In genomic region chr4:133184031-133184897, GRCm38 (mm10) we compare ENCODE assay signal across 9 mouse cellular contexts. TPM values are rescaled to one million over a fixed set of nuclear protein-coding genes. Genes with fewer than 3 reads are reported as not detected.
DNase-seq lines count a peak whose midpoint lies in the region; ATAC-seq and TF ChIP-seq lines count a peak whose summit lies in the region.
"Had no signal": no experiment of that assay in that cellular context is flagged by ENCODE, and none has a peak within 500 bp of the region (broad histone marks: within the 10 kb centered on the region; RNA-seq: fewer than 3 reads in every experiment).

No protein-coding gene starts in this region.

- H3K36me3 ChIP-seq in lung, embryonic 14.5 days (ENCODE audit: insufficient read depth), result peaks cover 63% of the 10 kb centered on the region
- H3K36me3 ChIP-seq in embryonic facial prominence, embryonic 11.5 days (replicated peaks; ENCODE audit: control insufficient read depth, insufficient read depth, low read depth, low read length), result no peaks in the 10 kb centered on the region; the same call in 1 of the 2 replicates
- peaks cover 37% of the 10 kb centered on the region for H3K36me3 ChIP-seq in hindbrain, embryonic 12.5 days
- H3K36me3 ChIP-seq in liver, embryonic 16.5 days (ENCODE audit: control insufficient read depth, insufficient read depth), result peaks cover 34% of the 10 kb centered on the region

- peak overlapping the region; percentile 89 for H3K27ac ChIP-seq in lung, embryonic 14.5 days (ENCODE audit: low read depth)
- H3K27ac ChIP-seq in embryonic facial prominence, embryonic 11.5 days (replicated peaks; ENCODE audit: low read depth, low read length), result peak overlapping the region; percentile 9; the same call in 1 of the 2 replicates
- peak overlapping the region; percentile 71 for H3K27ac ChIP-seq in hindbrain, embryonic 12.5 days
- H3K27ac ChIP-seq in liver, embryonic 16.5 days (ENCODE audit: low read length), result peak overlapping the region; percentile 29; the same call in 1 of the 2 replicates

- peaks cover 6% of the 10 kb centered on the region; the same call in 1 of the 2 replicates for H3K4me1 ChIP-seq in lung, embryonic 14.5 days (ENCODE audit: insufficient read depth)
- peaks cover 12% of the 10 kb centered on the region for H3K4me1 ChIP-seq in embryonic facial prominence, embryonic 11.5 days (ENCODE audit: control insufficient read depth, insufficient read depth, low read length)
- H3K4me1 ChIP-seq in hindbrain, embryonic 12.5 days, result peaks cover 12% of the 10 kb centered on the region
- H3K4me1 ChIP-seq in liver, embryonic 16.5 days (ENCODE audit: control insufficient read depth, low read depth, low read length), result peaks cover 3% of the 10 kb centered on the region; the same call in 1 of the 2 replicates

- H3K9ac ChIP-seq in lung, embryonic 14.5 days, result no peak overlapping the region
- H3K9ac ChIP-seq in embryonic facial prominence, embryonic 11.5 days (replicated peaks; ENCODE audit: low read length), result no peak overlapping the region
- H3K9ac ChIP-seq in hindbrain, embryonic 12.5 days, result no peak overlapping the region
- no peak overlapping the region for H3K9ac ChIP-seq in liver, embryonic 16.5 days (ENCODE audit: low read depth, low read length)

- H3K4me3 ChIP-seq in lung, embryonic 14.5 days (ENCODE audit: low read depth, low read length), result no peak overlapping the region
- no peak overlapping the region for H3K4me3 ChIP-seq in embryonic facial prominence, embryonic 11.5 days (ENCODE audit: low read depth, low read length)
- H3K4me3 ChIP-seq in hindbrain, embryonic 12.5 days, result no peak overlapping the region
- H3K4me3 ChIP-seq in liver, embryonic 16.5 days (ENCODE audit: low read depth, low read length), result no peak overlapping the region

- no peaks in the 10 kb centered on the region for H3K27me3 ChIP-seq in lung, embryonic 14.5 days (ENCODE audit: insufficient read depth, low read length)
- H3K27me3 ChIP-seq in embryonic facial prominence, embryonic 11.5 days (ENCODE audit: control insufficient read depth, insufficient read depth, low read length), result no peaks in the 10 kb centered on the region
- no peaks in the 10 kb centered on the region for H3K27me3 ChIP-seq in hindbrain, embryonic 12.5 days
- no peaks in the 10 kb centered on the region for H3K27me3 ChIP-seq in liver, embryonic 16.5 days (ENCODE audit: control insufficient read depth, insufficient read depth, low read depth, low read length)

- WGBS in lung, embryonic 14.5 days, result 51% methylated on average over 14 of the region's 14 CpGs
- 60% methylated on average over 14 of the region's 14 CpGs for WGBS in embryonic facial prominence, embryonic 11.5 days
- WGBS in hindbrain, embryonic 12.5 days, result 59% methylated on average over 14 of the region's 14 CpGs
- 75% methylated on average over 14 of the region's 14 CpGs for WGBS in liver, embryonic 16.5 days (ENCODE audit: insufficient replicate concordance)

- DNase-seq in lung, embryonic 14.5 days, result no peak
- no peak for DNase-seq in lung, postnatal 4 days
- DNase-seq in embryonic facial prominence, embryonic 11.5 days (ENCODE audit: low spot score), result no peak
- no peak for DNase-seq in cerebellum, postnatal 4 days (ENCODE audit: low spot score in 2 of 2)
- DNase-seq in cerebellum, adult 18-20 months, result no peak
- DNase-seq: thymus, adult 18-20 months had no signal

- H3K9me3 ChIP-seq in lung, embryonic 14.5 days (ENCODE audit: low read depth, low read length), result no peaks in the 10 kb centered on the region
- H3K9me3 ChIP-seq in embryonic facial prominence, embryonic 11.5 days (replicated peaks; ENCODE audit: control insufficient read depth, low read length), result no peaks in the 10 kb centered on the region
- no peaks in the 10 kb centered on the region for H3K9me3 ChIP-seq in hindbrain, embryonic 12.5 days (replicated peaks)
- no peaks in the 10 kb centered on the region for H3K9me3 ChIP-seq in liver, embryonic 16.5 days (replicated peaks; ENCODE audit: control insufficient read depth, low read length)

- ATAC-seq in lung, embryonic 14.5 days (ENCODE audit: insufficient read depth), result no peak
- no peak for ATAC-seq in embryonic facial prominence, embryonic 11.5 days (replicated peaks; ENCODE audit: insufficient number of reproducible peaks, low FRiP score, low TSS enrichment, low read depth)
- ATAC-seq in hindbrain, embryonic 12.5 days (ENCODE audit: low FRiP score), result no peak
- no peak for ATAC-seq in liver, embryonic 16.5 days (ENCODE audit: low read depth)

- no peak for TF ChIP-seq CTCF in lung, embryonic 14.5 days (IDR thresholded peaks at IDR 0.05; ENCODE audit: low read depth)

- peak overlapping the region; percentile 16; the same call in 1 of the 2 replicates for H3K4me2 ChIP-seq in lung, embryonic 14.5 days
- no peak overlapping the region for H3K4me2 ChIP-seq in embryonic facial prominence, embryonic 11.5 days (ENCODE audit: low read depth, low read length)
- no peak overlapping the region for H3K4me2 ChIP-seq in hindbrain, embryonic 12.5 days (replicated peaks)
- H3K4me2 ChIP-seq in liver, embryonic 16.5 days (ENCODE audit: low read depth, low read length), result no peak overlapping the region

RNA-seq across cellular contexts. Expression of gene Cd164l2, which starts 27.7 kb away (rescaled TPM):
- polyA plus RNA-seq in lung, embryonic 14.5 days (2014; fragmentation: Nextera tagmentation; extraction: Ambion mirVana), result 5.0 and 7.4 TPM in 2 replicates
- 1.1 and 2.0 TPM in 2 replicates for polyA plus RNA-seq in embryonic facial prominence, embryonic 11.5 days (2014; fragmentation: Nextera tagmentation; extraction: Ambion mirVana)
- polyA plus RNA-seq in hindbrain, embryonic 12.5 days (2016; fragmentation: Nextera tagmentation; extraction: Ambion mirVana), result 2.0 and 2.3 TPM in 2 replicates
- 0.13 TPM in 1 of 2 replicates, not detected in the other for polyA plus RNA-seq in liver, embryonic 16.5 days (2015; fragmentation: Nextera tagmentation; extraction: Ambion mirVana)
- polyA plus RNA-seq: macrophage had no signal

RNA-seq across cellular contexts. Expression of gene Gpr3, which starts 28.1 kb away (rescaled TPM):
- 0.18 TPM in 1 of 2 replicates, not detected in the other for polyA plus RNA-seq in lung, embryonic 14.5 days (2014; fragmentation: Nextera tagmentation; extraction: Ambion mirVana)
- polyA plus RNA-seq in embryonic facial prominence, embryonic 11.5 days (2014; fragmentation: Nextera tagmentation; extraction: Ambion mirVana), result 0.18 and 0.48 TPM in 2 replicates
- polyA plus RNA-seq in hindbrain, embryonic 12.5 days (2016; fragmentation: Nextera tagmentation; extraction: Ambion mirVana), result 0.08 and 0.35 TPM in 2 replicates
- not detected in 2 replicates for polyA plus RNA-seq in liver, embryonic 16.5 days (2015; fragmentation: Nextera tagmentation; extraction: Ambion mirVana)
- polyA plus RNA-seq: macrophage had no signal

RNA-seq across cellular contexts. Expression of gene Wasf2, which starts 54.0 kb away (rescaled TPM):
- polyA plus RNA-seq in lung, embryonic 14.5 days (2014; fragmentation: Nextera tagmentation; extraction: Ambion mirVana), result 96.3 and 101 TPM in 2 replicates
- polyA plus RNA-seq in embryonic facial prominence, embryonic 11.5 days (2014; fragmentation: Nextera tagmentation; extraction: Ambion mirVana), result 66.9 and 75.9 TPM in 2 replicates
- 49.0 and 49.1 TPM in 2 replicates for polyA plus RNA-seq in hindbrain, embryonic 12.5 days (2016; fragmentation: Nextera tagmentation; extraction: Ambion mirVana)
- 41.4 and 42.7 TPM in 2 replicates for polyA plus RNA-seq in liver, embryonic 16.5 days (2015; fragmentation: Nextera tagmentation; extraction: Ambion mirVana)

RNA-seq across cellular contexts. Expression of gene Map3k6, which starts 56.4 kb away (rescaled TPM):
- polyA plus RNA-seq in lung, embryonic 14.5 days (2014; fragmentation: Nextera tagmentation; extraction: Ambion mirVana), result 2.0 and 2.2 TPM in 2 replicates
- polyA plus RNA-seq in embryonic facial prominence, embryonic 11.5 days (2014; fragmentation: Nextera tagmentation; extraction: Ambion mirVana), result 1.8 and 1.9 TPM in 2 replicates
- polyA plus RNA-seq in hindbrain, embryonic 12.5 days (2016; fragmentation: Nextera tagmentation; extraction: Ambion mirVana), result 1.9 and 2.3 TPM in 2 replicates
- 2.2 and 3.0 TPM in 2 replicates for polyA plus RNA-seq in liver, embryonic 16.5 days (2015; fragmentation: Nextera tagmentation; extraction: Ambion mirVana)

Comparison
In these comparisons a context has a peak if more than half of its experiments do, and no peak if none do; other contexts are left out.
1. H3K27ac ChIP-seq: peak in every context shown above with its lines; median percentile 89 in lung, embryonic 14.5 days; 71 in hindbrain, embryonic 12.5 days; 29 in liver, embryonic 16.5 days; 9 in embryonic facial prominence, embryonic 11.5 days.